Mouse (Mus musculus) embryonic facial prominence, embryonic 15.5 days (tissue): ENCODE data around the gene Zfp710. TPM values are rescaled to one million over a fixed set of nuclear protein-coding genes. Genes with fewer than 3 reads are reported as not detected.
"Not testable (repeated sequence)": the region's sequence is repeated elsewhere in the genome, so short reads cannot be mapped to it uniquely, and the experiment has no call there.

ENCODE experiments used
- ATAC-seq: fragments of 200-750 bp; cut with Nextera tagmentation; 2 replicates; pipeline ENCODE4 v1.8.0; 2017; ENCODE audit warnings: low read depth, moderate TSS enrichment; ENCODE audit not compliant: insufficient number of reproducible peaks, low FRiP score, low TSS enrichment
- H3K27ac ChIP-seq: fragments of 300-500 bp; sonication (generic); replicated peaks from 2 replicates; pipeline ENCODE4 v1.5.1; 2015; ENCODE audit warnings: mild to moderate bottlenecking, inconsistent platforms
- H3K27me3 ChIP-seq: fragments of 300-500 bp; sonication (generic); 2 replicates; pipeline ENCODE4 v1.6.1; 2015; ENCODE audit warnings: inconsistent platforms
- H3K36me3 ChIP-seq: fragments of 300-500 bp; sonication (generic); 2 replicates; pipeline ENCODE4 v1.6.1; 2015; ENCODE audit warnings: mild to moderate bottlenecking, inconsistent platforms
- H3K4me1 ChIP-seq: fragments of 300-500 bp; sonication (generic); 2 replicates; pipeline ENCODE4 v1.6.1; 2015; ENCODE audit warnings: inconsistent platforms
- H3K4me2 ChIP-seq: fragments of 300-500 bp; sonication (generic); replicated peaks from 2 replicates; pipeline ENCODE4 v1.6.1; 2015; ENCODE audit warnings: mild to moderate bottlenecking, inconsistent platforms
- H3K4me3 ChIP-seq: fragments of 300-500 bp; sonication (generic); replicated peaks from 2 replicates; pipeline ENCODE4 v1.5.1; 2015; ENCODE audit warnings: mild to moderate bottlenecking, inconsistent platforms
- H3K9ac ChIP-seq: fragments of 300-500 bp; sonication (generic); 2 replicates; pipeline ENCODE4 v1.6.1; 2015; ENCODE audit warnings: inconsistent platforms
- H3K9me3 ChIP-seq: fragments of 300-500 bp; sonication (generic); replicated peaks from 2 replicates; pipeline ENCODE4 v1.6.1; 2016; ENCODE audit warnings: inconsistent platforms
- WGBS: fragments of 180-500 bp; shearing (Covaris S2); methylation state at CpG from one replicate; pipeline ENCODE4 v1.1.7; 2015; 5-methylcytosine and 5-hydroxymethylcytosine counted together
- polyA plus RNA-seq: library from polyadenylated mRNA; unstranded; fragments of >200 nt; fragmentation: Nextera tagmentation; extraction: Ambion mirVana; gene quantifications from 2 replicates; pipeline ENCODE4 v1.2.1, GENCODE M21; 2015

Gene Zfp710
- 22.0 and 22.9 TPM in 2 replicates for polyA plus RNA-seq

DNA sequence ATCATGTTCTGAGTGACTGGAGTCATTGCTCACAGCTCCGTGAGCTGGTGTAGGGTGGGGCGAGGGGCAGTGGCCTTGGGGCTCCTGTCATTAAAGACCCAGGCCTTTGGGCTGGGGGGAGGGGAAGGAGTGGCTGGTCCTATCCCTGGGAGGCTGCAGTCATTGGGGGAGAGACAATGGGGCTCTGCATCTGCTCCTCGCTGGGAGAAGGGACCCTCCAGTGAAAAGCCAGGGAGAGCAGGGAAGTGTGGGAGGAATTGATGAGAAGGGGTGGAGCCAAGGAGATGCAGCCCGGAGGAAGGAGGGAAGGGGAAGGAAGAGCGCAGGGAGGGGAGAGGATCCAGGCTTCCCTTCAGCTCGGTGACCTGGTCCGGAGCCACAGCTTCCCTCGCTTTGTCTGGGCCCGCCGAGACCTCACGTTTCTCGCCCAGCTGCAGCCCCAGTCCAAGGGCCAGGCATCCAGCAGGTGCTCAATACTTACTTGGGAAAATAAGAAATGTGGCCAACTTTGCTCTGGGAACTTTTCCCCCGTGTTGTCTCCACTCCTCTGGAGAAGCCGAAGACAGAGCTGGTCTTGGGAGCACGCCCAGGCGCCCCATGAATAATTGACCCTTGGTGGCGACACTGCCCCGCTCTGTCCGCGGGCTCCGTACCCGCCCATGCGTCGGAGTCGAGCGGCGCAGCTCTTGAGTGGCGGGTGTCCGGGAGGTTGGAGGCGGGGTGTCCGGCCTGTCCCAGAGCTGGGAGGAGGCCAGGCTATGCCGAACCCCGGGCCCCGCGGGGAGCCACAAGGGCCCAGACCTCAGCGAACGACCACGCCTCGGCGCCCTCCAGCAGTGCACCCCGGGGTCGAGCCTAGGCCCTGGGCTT lies at the start of gene Zfp710:
Gene Zfp710, plus strand, starts transcription at position 294 of the 870 bp plus-strand sequence.
- H3K27me3 ChIP-seq = no peaks in the 10 kb centered on the region
- 1% methylated on average over 42 of the region's 42 CpGs for WGBS
- peak; percentile 77 for ATAC-seq
- H3K9ac ChIP-seq = peak within 1 kb of the TSS; percentile 74
- peak within 1 kb of the TSS; percentile 86 for H3K4me3 ChIP-seq
- peaks cover 37% of the 10 kb centered on the region for H3K4me1 ChIP-seq
- peak within 1 kb of the TSS; percentile 93 for H3K4me2 ChIP-seq
- H3K27ac ChIP-seq = peak within 1 kb of the TSS; percentile 98
- no peaks in the 10 kb centered on the region for H3K36me3 ChIP-seq
- no peaks in the 10 kb centered on the region for H3K9me3 ChIP-seq

DNA sequence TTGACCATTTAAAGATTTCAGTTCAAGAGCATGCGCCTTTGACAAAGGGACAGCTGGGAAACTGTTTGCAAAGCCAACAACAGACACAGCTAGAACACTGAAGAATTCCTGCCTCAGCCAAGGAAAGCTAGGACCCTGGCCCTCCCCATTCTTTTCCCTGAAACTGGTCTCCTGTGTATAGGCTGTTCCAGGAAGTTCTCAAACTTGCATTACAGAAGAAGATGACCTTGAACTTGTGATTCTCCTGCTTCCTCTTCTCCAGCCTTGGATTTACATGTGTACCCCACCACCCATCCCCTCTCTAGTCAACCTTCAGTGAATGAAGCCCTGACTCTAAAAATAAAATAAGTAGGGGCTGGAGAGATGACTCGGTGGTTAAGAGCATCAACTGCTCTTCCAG lies 49.3 kb upstream of the Zfp710 start:
- ATAC-seq = no peak
- Histone ChIP-seq H3K4me2 (no peak overlapping the region), H3K4me3 (no peak overlapping the region), H3K4me1 (no peaks in the 10 kb centered on the region), H3K36me3 (no peaks in the 10 kb centered on the region), H3K9ac (no peak overlapping the region), H3K9me3 (no peaks in the 10 kb centered on the region), H3K27ac (no peak overlapping the region), H3K27me3 (no peaks in the 10 kb centered on the region)
- WGBS = 79% methylated on average over 2 of the region's 2 CpGs

DNA sequence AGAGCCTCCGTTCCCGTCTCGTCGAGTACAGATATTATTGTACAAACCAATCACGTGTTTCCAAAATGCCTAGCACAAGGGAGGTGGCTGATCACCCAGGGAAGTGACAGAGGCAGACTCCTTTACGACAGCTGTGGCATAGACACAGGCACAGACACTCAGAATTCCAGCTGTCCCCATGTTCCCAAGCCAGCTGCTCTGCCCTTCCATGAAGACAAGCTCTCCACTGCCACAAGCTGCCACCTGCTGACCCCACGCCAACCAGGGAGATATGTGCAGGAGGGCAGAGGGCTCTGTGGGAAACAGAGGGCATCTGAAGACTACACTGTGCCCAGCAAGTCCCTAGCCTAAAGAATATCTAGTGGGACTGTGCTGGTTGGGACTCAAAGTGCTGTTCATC lies 37.9 kb upstream of the Zfp710 start:
- Histone ChIP-seq H3K9me3 (no peaks in the 10 kb centered on the region), H3K4me1 (0 out of 2 replicates have a peak, but pooled peaks cover 7% of the 10 kb centered on the region), H3K36me3 (no peaks in the 10 kb centered on the region), H3K27me3 (no peaks in the 10 kb centered on the region), H3K4me2 (no peak overlapping the region), H3K9ac (no peak overlapping the region), H3K27ac (peak overlapping the region; percentile 34; the same call in 1 of the 2 replicates), H3K4me3 (no peak overlapping the region)
- WGBS = 81% methylated on average over 7 of the region's 7 CpGs
- ATAC-seq = no peak

GRCm38 (mm10) chr7:79987745-79988144 lies 36.9 kb upstream of the Zfp710 start:
- 0 out of 2 replicates have a peak, but pooled peaks cover 7% of the 10 kb centered on the region for H3K4me1 ChIP-seq
- H3K9me3 ChIP-seq = no peaks in the 10 kb centered on the region
- 36% methylated on average over 3 of the region's 3 CpGs for WGBS
- no peaks in the 10 kb centered on the region for H3K36me3 ChIP-seq
- no peak overlapping the region for H3K9ac ChIP-seq
- ATAC-seq = no peak
- H3K27me3 ChIP-seq = no peaks in the 10 kb centered on the region
- H3K27ac ChIP-seq = no peak overlapping the region
- H3K4me2 ChIP-seq = no peak overlapping the region
- no peak overlapping the region for H3K4me3 ChIP-seq

DNA sequence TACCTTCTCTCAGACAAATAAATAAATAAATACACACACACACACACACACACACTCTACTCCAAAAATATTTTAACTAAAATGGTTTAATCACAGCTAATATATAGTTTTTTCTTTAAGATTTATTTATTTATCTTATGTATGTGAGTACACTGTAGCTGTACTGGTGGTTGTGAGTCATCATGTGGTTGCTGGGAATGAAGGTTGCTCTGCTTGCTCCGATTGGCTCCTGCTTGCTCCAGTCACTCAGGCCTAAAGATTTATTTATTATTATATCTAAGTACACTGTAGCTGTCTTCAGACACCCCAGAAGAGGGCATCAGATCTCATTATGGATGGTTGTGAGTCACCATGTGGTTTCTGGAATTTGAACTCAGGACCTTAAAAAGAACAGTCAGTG lies 36.1 kb upstream of the Zfp710 start:
- 100% methylated on average over 1 of the region's 1 CpGs for WGBS
- H3K4me2 ChIP-seq, ATAC-seq, H3K27ac ChIP-seq, H3K9ac ChIP-seq, H3K9me3 ChIP-seq, H3K4me1 ChIP-seq, H3K27me3 ChIP-seq, H3K4me3 ChIP-seq, H3K36me3 ChIP-seq: not testable (repeated sequence)

DNA sequence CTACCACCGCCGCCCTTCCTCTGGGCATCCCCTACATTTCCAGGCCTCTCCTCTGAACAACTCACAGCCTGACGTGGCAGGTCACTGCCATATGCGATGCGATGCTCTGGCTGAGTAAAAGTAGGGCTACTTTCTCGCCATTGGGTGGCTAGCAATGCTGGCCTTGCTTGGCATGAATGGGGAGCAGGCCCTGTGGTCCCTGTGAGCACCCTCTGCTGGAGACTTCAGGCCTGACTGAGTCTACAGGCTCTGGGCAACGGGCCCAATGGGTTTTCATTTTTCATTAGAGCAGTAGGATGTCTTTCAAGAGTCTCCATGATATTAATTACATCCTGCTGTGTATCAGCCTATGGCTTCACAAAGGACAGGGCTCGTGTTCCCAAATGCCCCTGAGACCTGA lies 30.1 kb upstream of the Zfp710 start:
- H3K4me2 ChIP-seq = no peak overlapping the region
- no peak for ATAC-seq
- no peaks in the 10 kb centered on the region for H3K36me3 ChIP-seq
- H3K9ac ChIP-seq = no peak overlapping the region
- no peaks in the 10 kb centered on the region for H3K9me3 ChIP-seq
- 31% methylated on average over 8 of the region's 8 CpGs for WGBS
- H3K4me1 ChIP-seq = no peaks in the 10 kb centered on the region
- no peaks in the 10 kb centered on the region for H3K27me3 ChIP-seq
- H3K27ac ChIP-seq = no peak overlapping the region
- no peak overlapping the region for H3K4me3 ChIP-seq

DNA sequence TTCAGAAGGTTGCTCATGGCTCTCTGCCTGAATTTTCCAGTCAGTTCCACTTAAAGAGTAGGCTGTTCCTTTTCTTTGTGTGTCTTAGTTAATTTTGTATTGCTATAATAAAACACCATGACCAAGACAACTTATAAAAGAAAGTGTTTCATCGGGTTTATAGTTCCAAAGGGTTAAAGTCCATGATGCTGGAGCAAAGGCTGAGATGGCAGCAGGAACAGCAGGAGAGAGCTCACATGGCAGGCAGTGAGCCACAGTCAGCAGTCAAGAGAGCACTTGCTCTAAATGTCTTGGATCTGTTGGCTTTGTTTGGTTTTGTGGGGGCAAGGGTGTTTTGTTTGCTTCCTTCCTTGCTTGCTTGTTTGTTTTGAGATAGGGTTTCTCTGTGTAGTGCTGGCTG lies 26.9 kb upstream of the Zfp710 start:
- Histone ChIP-seq H3K27me3 (no peaks in the 10 kb centered on the region), H3K9me3 (no peaks in the 10 kb centered on the region), H3K36me3 (no peaks in the 10 kb centered on the region), H3K4me1 (no peaks in the 10 kb centered on the region), H3K4me2 (no peak overlapping the region), H3K4me3 (no peak overlapping the region), H3K27ac (no peak overlapping the region), H3K9ac (no peak overlapping the region)
- ATAC-seq = no peak
- 97% methylated on average over 1 of the region's 1 CpGs for WGBS

- H3K4me3 ChIP-seq = no peak overlapping the region
- H3K4me1 ChIP-seq = no peaks in the 10 kb centered on the region
- WGBS = 80% methylated on average over 11 of the region's 11 CpGs
- no peak for ATAC-seq
- H3K36me3 ChIP-seq = no peaks in the 10 kb centered on the region
- H3K27ac ChIP-seq = no peak overlapping the region
- H3K4me2 ChIP-seq = no peak overlapping the region
- no peak overlapping the region for H3K9ac ChIP-seq
- H3K9me3 ChIP-seq = no peaks in the 10 kb centered on the region
- no peaks in the 10 kb centered on the region for H3K27me3 ChIP-seq
Observed at GRCm38 (mm10) chr7:80002353-80003055, 22.1 kb upstream of the Zfp710 start.

DNA sequence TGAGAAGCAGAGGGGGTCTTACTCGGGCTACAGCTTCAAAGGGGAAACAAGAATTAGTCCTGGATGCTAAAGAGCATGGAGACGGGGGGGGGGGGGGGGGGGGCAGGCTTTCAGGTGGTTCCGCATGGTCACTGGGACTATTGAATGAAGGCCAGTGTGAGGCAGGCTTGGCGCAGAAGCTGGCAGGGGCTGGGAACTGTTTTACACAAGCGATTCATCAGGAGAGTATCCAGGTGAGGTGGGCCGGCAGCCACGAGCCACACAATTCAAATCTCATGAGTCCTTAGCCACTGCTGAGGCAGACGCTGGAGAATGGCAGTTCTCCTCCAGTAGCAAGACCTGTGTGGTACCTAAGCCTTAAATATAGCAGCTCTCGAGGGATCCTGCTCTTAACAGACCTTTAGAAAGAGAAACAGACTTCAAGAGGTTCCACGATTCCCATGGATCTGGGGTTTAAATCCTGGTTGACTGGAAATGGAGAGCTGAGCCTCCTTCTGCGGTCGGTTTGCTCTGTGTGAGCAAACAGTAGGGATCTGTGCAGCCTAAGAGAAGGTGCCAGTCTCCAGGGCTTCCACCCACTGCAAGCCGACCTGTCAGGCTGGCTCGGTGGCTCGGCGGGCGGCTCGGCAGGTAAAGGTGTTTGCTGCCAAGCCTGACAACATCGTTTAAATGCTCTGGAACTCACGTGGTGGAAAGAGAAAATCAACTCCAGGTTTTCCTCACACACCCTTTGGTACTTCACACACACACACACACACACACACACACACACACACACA lies 19.6 kb upstream of the Zfp710 start:
- ATAC-seq = no peak
- H3K27ac ChIP-seq = peak overlapping the region; percentile 72
- H3K4me1 ChIP-seq = no peaks in the 10 kb centered on the region
- no peak overlapping the region for H3K4me2 ChIP-seq
- WGBS = 48% methylated on average over 20 of the region's 20 CpGs
- no peak overlapping the region for H3K9ac ChIP-seq
- no peaks in the 10 kb centered on the region for H3K27me3 ChIP-seq
- no peak overlapping the region for H3K4me3 ChIP-seq
- H3K9me3 ChIP-seq = no peaks in the 10 kb centered on the region
- H3K36me3 ChIP-seq = no peaks in the 10 kb centered on the region

DNA sequence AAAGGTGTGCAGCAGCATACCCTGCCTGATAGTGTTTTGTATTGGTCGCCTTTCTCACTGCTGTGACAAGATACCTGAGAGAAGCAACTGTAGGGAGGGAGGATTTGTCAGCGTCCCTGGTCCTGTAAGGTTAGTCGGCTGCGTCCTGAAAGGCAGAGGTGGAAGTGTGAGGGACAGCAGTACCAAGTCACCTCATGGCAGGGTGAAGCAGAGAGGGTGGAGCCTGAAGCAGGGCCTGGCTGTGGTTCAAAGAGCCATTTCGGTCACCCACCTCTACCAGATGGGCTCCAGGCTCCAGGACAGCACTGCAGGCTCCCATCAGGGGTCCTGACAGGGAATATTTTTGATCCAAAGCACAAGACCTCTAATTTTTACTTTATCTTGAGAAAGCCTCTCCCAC lies 13.9 kb upstream of the Zfp710 start:
- no peak overlapping the region for H3K4me3 ChIP-seq
- no peak overlapping the region for H3K4me2 ChIP-seq
- no peaks in the 10 kb centered on the region for H3K36me3 ChIP-seq
- H3K4me1 ChIP-seq = no peaks in the 10 kb centered on the region
- no peak overlapping the region for H3K27ac ChIP-seq
- H3K9ac ChIP-seq = no peak overlapping the region
- H3K9me3 ChIP-seq = no peaks in the 10 kb centered on the region
- 77% methylated on average over 5 of the region's 5 CpGs for WGBS
- H3K27me3 ChIP-seq = no peaks in the 10 kb centered on the region
- no peak for ATAC-seq

GRCm38 (mm10) chr7:80011470-80011869 lies 13.1 kb upstream of the Zfp710 start:
- 54% methylated on average over 2 of the region's 2 CpGs for WGBS
- ATAC-seq = no peak
- H3K4me3 ChIP-seq = no peak overlapping the region
- no peaks in the 10 kb centered on the region for H3K9me3 ChIP-seq
- no peak overlapping the region for H3K4me2 ChIP-seq
- H3K27me3 ChIP-seq = no peaks in the 10 kb centered on the region
- H3K4me1 ChIP-seq = no peaks in the 10 kb centered on the region
- no peaks in the 10 kb centered on the region for H3K36me3 ChIP-seq
- H3K9ac ChIP-seq = no peak overlapping the region
- H3K27ac ChIP-seq = no peak overlapping the region
